16 mouse cellular contexts compared by ENCODE assay signal in the genomic region with DNA sequence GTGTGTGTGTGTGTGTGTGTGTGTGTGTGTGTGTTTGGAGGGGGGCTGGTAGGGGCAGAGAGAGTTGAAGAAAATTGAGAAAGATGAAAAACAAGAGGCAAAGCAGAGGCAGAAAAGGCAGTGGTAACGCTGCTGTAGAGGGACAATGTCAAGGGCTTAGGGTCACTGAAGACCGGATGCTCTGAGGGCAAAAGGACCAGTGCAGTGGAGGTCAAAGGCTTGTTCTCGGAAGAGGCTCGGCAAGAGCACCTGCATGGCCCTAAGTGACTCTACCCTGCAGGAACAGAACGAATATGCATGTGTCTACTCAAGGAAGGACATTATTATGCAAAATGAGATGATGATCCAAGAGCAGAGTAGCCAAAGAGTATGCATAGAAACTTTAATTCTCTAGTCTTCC.
"Had no signal": no experiment of that assay in that cellular context is flagged by ENCODE, and none has a peak within 500 bp of the region (broad histone marks: within the 10 kb centered on the region; RNA-seq: fewer than 3 reads in every experiment).

No protein-coding gene starts in this region.

- H3K4me1 ChIP-seq: neural tube, embryonic 13.5 days; neural tube, embryonic 15.5 days; stomach, embryonic 15.5 days had no signal

- H3K9me3 ChIP-seq: neural tube, embryonic 13.5 days; neural tube, embryonic 15.5 days; stomach, embryonic 15.5 days had no signal

- H3K27ac ChIP-seq: neural tube, embryonic 13.5 days; neural tube, embryonic 15.5 days; stomach, embryonic 15.5 days; stomach, postnatal 0 days had no signal

- H3K9ac ChIP-seq: neural tube, embryonic 13.5 days; neural tube, embryonic 15.5 days; stomach, embryonic 15.5 days had no signal

- H3K36me3 ChIP-seq: neural tube, embryonic 13.5 days; neural tube, embryonic 15.5 days; stomach, embryonic 15.5 days had no signal

- H3K4me3 ChIP-seq: neural tube, embryonic 13.5 days; neural tube, embryonic 15.5 days; stomach, embryonic 15.5 days had no signal

- H3K27me3 ChIP-seq: neural tube, embryonic 13.5 days; neural tube, embryonic 15.5 days; stomach, embryonic 15.5 days had no signal

- DNase-seq: retina, postnatal 1 day; right cerebral cortex, adult 18-20 months; right cerebral cortex, postnatal 14 days; right cerebral cortex, postnatal 25 days; right cerebral cortex, postnatal 4 days; spleen, adult 18-20 months; thymus, adult 18-20 months; thymus, adult 2 months; thymus, postnatal 14 days; thymus, postnatal 25 days; thymus, postnatal 36 days; thymus, postnatal 4 days had no signal
